Mouse (Mus musculus): ENCODE results near the gene Vmac. TPM values are rescaled to one million over a fixed set of nuclear protein-coding genes. Genes with fewer than 3 reads are reported as not detected.

Gene Vmac
- polyA plus RNA-seq, 1 experiment from 2014 or later: 13.4 TPM

DNA sequence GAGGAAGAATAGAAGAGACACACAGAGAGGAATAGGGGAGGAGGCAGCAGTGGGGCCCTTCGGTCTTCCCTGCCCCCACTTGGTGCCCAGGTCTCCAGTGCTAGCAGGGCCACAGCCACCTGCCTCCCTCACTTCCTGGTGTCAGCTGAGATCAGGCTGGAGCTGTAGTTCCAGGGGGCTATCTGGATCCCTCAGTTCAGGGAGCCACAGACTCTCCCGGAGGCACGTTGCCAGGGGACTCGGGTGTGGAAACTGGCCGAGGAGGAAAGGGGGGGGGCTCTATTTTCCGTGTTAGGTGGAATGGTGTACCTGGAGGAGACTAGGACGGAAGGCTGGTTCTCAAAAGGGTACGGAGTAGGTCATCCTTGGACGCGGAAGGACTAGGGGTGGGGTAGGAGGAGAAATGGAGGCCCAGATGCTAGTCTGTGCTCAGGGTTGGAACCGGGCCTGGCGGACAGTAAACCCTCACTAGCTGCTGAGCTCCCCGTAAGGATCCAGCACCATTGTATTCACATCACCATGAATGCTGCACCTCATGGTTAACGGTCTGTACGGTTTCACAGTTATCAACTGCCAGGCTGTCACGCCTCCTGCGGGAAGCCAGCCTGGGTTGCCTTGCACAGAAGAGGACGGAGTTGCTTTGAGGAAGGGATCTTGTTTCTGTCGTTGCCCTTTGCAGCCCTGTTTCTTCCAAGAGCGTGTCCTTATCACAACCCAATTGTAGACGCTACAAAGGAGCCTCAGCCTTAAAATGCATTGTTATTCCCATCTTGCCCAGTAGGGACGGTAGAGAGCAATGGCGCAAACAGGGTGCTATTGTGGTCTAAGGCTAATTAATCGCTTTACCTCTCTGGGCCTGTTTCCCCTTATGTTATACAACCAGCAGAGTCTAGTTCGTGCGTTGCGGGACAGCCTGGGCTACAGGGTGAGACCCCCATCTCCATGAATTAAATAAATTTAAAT is 45.2 kb upstream of the Vmac start:
- WGBS: 35% methylated on average over 27 of the region's 27 CpGs
- peak; percentile 100 for TF ChIP-seq CTCF (IDR thresholded peaks at IDR 0.05; ENCODE audit: low read depth)
- no peaks in the 10 kb centered on the region for H3K27me3 ChIP-seq (replicated peaks; ENCODE audit: control insufficient read depth, insufficient read depth, low read length)
- no peak overlapping the region for H3K4me3 ChIP-seq (ENCODE audit: low read depth, low read length)
- H3K36me3 ChIP-seq (ENCODE audit: control insufficient read depth, insufficient read depth): peaks cover 15% of the 10 kb centered on the region
- no peak overlapping the region for H3K9ac ChIP-seq (ENCODE audit: low read depth, low read length)
- no peaks in the 10 kb centered on the region for H3K9me3 ChIP-seq (ENCODE audit: control insufficient read depth)
- 0 out of 2 replicates have a peak, but pooled peaks cover 4% of the 10 kb centered on the region for H3K4me1 ChIP-seq (replicated peaks; ENCODE audit: control insufficient read depth, insufficient read depth, low read length)
- no peak for ATAC-seq
- no peak overlapping the region; the same call in 1 of the 2 replicates for H3K27ac ChIP-seq (ENCODE audit: low read depth, low read length)
- H3K4me2 ChIP-seq (replicated peaks; ENCODE audit: low read depth): peak overlapping the region; percentile 82

DNA sequence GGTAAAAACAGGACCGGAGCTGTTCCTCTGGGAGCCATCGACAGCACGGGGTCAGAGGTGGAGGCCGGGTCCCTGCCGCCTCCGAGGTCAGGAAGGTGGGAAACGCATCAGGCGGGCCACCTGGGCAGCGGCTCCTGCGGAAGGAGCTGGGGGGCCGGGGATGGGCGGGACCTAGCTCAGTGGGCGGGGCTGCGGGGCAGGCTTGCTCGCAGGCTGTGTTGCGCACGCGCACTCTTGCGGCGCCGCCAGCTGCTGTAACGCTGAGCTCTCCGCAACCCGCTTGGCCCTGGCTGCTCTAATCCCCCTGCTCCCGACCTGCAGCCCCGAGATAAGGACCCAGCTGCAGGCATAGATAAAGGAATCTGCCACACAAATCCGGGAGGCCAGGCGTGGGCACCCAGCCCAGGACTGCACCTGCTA is 44.2 kb upstream of the Vmac start:
- ATAC-seq: peak; percentile 3
- Histone ChIP-seq H3K27me3 (replicated peaks; ENCODE audit: control insufficient read depth, insufficient read depth, low read length) (no peaks in the 10 kb centered on the region), H3K9me3 (ENCODE audit: control insufficient read depth) (no peaks in the 10 kb centered on the region), H3K4me1 (replicated peaks; ENCODE audit: control insufficient read depth, insufficient read depth, low read length) (peaks cover 10% of the 10 kb centered on the region), H3K36me3 (ENCODE audit: control insufficient read depth, insufficient read depth) (peaks cover 6% of the 10 kb centered on the region; the same call in 1 of the 2 replicates), H3K27ac (ENCODE audit: low read depth, low read length) (peak overlapping the region; percentile 10; the same call in 1 of the 2 replicates), H3K4me2 (replicated peaks; ENCODE audit: low read depth) (peak overlapping the region; percentile 82), H3K9ac (ENCODE audit: low read depth, low read length) (peak overlapping the region; percentile 37; the same call in 1 of the 2 replicates), H3K4me3 (ENCODE audit: low read depth, low read length) (peak overlapping the region; percentile 43)
- no peak for TF ChIP-seq CTCF (IDR thresholded peaks at IDR 0.05; ENCODE audit: low read depth)
- WGBS: under 1% methylated on average over 26 of the region's 28 CpGs

DNA sequence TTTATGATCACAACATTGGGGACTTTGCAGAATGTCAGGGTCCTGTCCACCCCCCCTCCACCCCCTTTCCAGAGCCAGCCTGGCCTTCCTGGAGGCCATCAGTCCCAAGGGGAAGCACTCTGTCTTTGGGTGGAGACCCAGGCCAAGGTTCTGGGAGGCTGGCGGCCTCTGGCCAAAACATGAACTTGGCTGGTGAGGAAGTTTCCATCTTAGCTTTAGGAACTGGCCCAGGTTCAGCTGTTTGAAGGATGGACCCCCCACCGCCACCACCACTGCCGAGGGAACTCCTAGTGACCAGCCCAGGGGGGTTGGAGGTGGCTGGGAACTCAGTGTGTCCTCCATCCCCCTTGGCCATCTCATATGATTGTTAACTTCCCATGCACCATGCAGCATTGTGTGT is 43.3 kb upstream of the Vmac start:
- Histone ChIP-seq H3K9ac (ENCODE audit: low read depth, low read length) (no peak overlapping the region), H3K4me3 (ENCODE audit: low read depth, low read length) (no peak overlapping the region), H3K27ac (ENCODE audit: low read depth, low read length) (no peak overlapping the region), H3K27me3 (replicated peaks; ENCODE audit: control insufficient read depth, insufficient read depth, low read length) (no peaks in the 10 kb centered on the region), H3K9me3 (ENCODE audit: control insufficient read depth) (no peaks in the 10 kb centered on the region), H3K4me1 (replicated peaks; ENCODE audit: control insufficient read depth, insufficient read depth, low read length) (peaks cover 10% of the 10 kb centered on the region), H3K4me2 (replicated peaks; ENCODE audit: low read depth) (no peak overlapping the region), H3K36me3 (ENCODE audit: control insufficient read depth, insufficient read depth) (no peaks in the 10 kb centered on the region)
- TF ChIP-seq CTCF (IDR thresholded peaks at IDR 0.05; ENCODE audit: low read depth): no peak
- WGBS: 68% methylated on average over 3 of the region's 3 CpGs
- no peak for ATAC-seq

DNA sequence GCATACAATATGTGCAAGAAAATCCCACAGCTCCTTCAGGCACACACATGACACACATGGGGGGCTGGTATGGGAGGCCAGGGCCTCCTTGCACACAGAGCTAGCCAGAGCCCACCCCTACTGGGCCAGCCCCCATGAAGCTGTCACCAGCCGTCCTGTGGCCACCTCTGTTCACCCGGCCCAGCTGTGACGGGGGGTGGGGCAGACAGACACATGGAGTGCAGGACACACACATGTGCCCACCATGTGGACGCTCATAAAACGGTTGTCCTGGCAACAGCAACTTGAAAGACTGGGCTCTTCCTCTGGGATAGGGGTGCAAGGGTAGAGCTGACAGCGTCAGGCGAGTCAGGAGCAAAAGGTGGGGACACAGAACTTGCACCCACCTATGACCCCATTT is 41.4 kb upstream of the Vmac start:
- 69% methylated on average over 7 of the region's 7 CpGs for WGBS
- no peaks in the 10 kb centered on the region for H3K9me3 ChIP-seq (ENCODE audit: control insufficient read depth)
- H3K36me3 ChIP-seq (ENCODE audit: control insufficient read depth, insufficient read depth): no peaks in the 10 kb centered on the region
- no peak overlapping the region for H3K9ac ChIP-seq (ENCODE audit: low read depth, low read length)
- no peak overlapping the region for H3K4me2 ChIP-seq (replicated peaks; ENCODE audit: low read depth)
- no peak overlapping the region for H3K27ac ChIP-seq (ENCODE audit: low read depth, low read length)
- H3K4me3 ChIP-seq (ENCODE audit: low read depth, low read length): no peak overlapping the region
- no peak for TF ChIP-seq CTCF (IDR thresholded peaks at IDR 0.05; ENCODE audit: low read depth)
- H3K4me1 ChIP-seq (replicated peaks; ENCODE audit: control insufficient read depth, insufficient read depth, low read length): peaks cover 6% of the 10 kb centered on the region
- H3K27me3 ChIP-seq (replicated peaks; ENCODE audit: control insufficient read depth, insufficient read depth, low read length): 0 out of 2 replicates have a peak, but pooled peaks cover 7% of the 10 kb centered on the region
- no peak for ATAC-seq

DNA sequence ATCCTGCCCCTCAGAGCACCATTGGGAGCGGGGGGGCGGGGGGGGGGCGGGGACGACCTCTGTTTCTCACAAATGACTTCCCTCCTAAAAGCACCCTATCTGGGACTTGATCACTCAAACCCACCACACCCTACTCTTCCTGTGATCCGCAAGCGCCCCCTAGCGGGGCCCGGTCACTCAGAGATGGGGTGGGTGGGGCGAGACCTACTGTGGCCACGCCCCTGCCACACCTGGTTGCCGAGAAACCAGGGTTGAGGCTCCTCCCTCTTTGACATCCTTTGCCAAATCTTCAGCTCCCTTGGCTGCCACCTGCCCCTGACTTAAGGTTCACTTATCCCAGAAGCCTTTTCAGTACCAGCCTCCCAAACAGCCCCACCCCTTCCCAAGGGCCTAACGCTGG is 40.3 kb upstream of the Vmac start:
- peaks cover 6% of the 10 kb centered on the region for H3K4me1 ChIP-seq (replicated peaks; ENCODE audit: control insufficient read depth, insufficient read depth, low read length)
- H3K27me3 ChIP-seq (replicated peaks; ENCODE audit: control insufficient read depth, insufficient read depth, low read length): 0 out of 2 replicates have a peak, but pooled peaks cover 8% of the 10 kb centered on the region
- WGBS: 6% methylated on average over 12 of the region's 12 CpGs
- TF ChIP-seq CTCF (IDR thresholded peaks at IDR 0.05; ENCODE audit: low read depth): peak; percentile 77
- no peak overlapping the region for H3K4me3 ChIP-seq (ENCODE audit: low read depth, low read length)
- H3K9me3 ChIP-seq (ENCODE audit: control insufficient read depth): no peaks in the 10 kb centered on the region
- H3K36me3 ChIP-seq (ENCODE audit: control insufficient read depth, insufficient read depth): no peaks in the 10 kb centered on the region
- ATAC-seq: peak; percentile 29; the same call in 1 of the 2 replicates
- no peak overlapping the region for H3K9ac ChIP-seq (ENCODE audit: low read depth, low read length)
- peak overlapping the region; percentile 98 for H3K4me2 ChIP-seq (replicated peaks; ENCODE audit: low read depth)
- H3K27ac ChIP-seq (ENCODE audit: low read depth, low read length): no peak overlapping the region

DNA sequence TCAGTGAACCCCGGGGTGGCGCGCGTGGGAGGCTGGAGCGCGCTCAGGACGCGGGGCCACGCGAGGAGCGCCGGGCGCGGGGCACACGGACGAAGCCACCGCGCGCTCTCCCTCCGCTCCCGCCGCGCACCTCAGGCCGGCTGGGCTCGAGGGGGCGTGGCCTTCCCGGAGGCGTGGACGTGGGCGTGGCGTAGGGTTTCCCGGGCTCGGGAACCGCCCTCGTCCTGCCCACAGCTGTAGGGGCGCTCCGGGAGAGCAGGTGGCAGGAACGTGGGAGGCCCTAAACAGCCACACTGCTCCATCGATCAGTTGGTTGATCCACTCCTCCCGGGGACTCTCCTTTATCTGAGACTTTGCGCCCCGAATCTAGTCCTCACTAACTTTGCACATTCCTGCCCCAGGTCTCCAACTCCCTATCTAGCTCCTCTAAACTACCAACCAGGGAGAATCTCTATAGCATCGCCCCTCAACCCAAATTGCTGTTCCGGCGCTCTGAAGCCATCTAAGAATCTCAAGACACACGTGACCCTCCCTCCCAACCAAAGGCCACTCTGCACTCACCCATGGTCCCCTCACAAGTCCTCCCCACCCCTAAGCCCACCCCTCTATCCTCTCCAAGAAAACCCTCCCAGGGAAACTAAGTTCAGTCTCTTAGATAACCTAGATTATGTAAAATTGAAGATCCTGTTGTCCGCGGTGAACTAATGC is 39.7 kb upstream of the Vmac start, which contains the start of gene Nrtn:
TSS of gene Nrtn (minus strand) at position 115 of the 708 bp plus-strand sequence.
- H3K4me3 ChIP-seq (ENCODE audit: low read depth, low read length): peak within 1 kb of the TSS; percentile 49
- peak; percentile 72 for ATAC-seq
- peaks cover 8% of the 10 kb centered on the region; the same call in 1 of the 2 replicates for H3K27me3 ChIP-seq (replicated peaks; ENCODE audit: control insufficient read depth, insufficient read depth, low read length)
- no peak within 1 kb of the TSS for H3K27ac ChIP-seq (ENCODE audit: low read depth, low read length)
- TF ChIP-seq CTCF (IDR thresholded peaks at IDR 0.05; ENCODE audit: low read depth): 0 out of 2 replicates have a peak, but pooled peaks have one; percentile 12
- peaks cover 6% of the 10 kb centered on the region for H3K4me1 ChIP-seq (replicated peaks; ENCODE audit: control insufficient read depth, insufficient read depth, low read length)
- H3K36me3 ChIP-seq (ENCODE audit: control insufficient read depth, insufficient read depth): no peaks in the 10 kb centered on the region; the same call in 1 of the 2 replicates
- H3K9me3 ChIP-seq (ENCODE audit: control insufficient read depth): no peaks in the 10 kb centered on the region
- H3K9ac ChIP-seq (ENCODE audit: low read depth, low read length): peak within 1 kb of the TSS; percentile 41
- H3K4me2 ChIP-seq (replicated peaks; ENCODE audit: low read depth): peak within 1 kb of the TSS; percentile 98
- WGBS: under 1% methylated on average over 37 of the region's 48 CpGs
